Mouse (Mus musculus) embryo, embryonic 9.5 days (tissue): ENCODE data around the gene Pak1.

Source experiments
- DNase-seq: peaks from one replicate; pipeline ENCODE4 v3.0.0-alpha.2; 2017; ENCODE audit errors: extremely low spot score

Pak1 gene

GRCm38 (mm10) chr7:97788190-97788668 is at the start of gene Pak1:
Gene Pak1, plus strand, starts transcription at chr7:97788541.
- peak; percentile 92 for DNase-seq

- no peak for DNase-seq
Observed at GRCm38 (mm10) chr7:97740948-97741347, 47.4 kb upstream of the Pak1 start.

DNA sequence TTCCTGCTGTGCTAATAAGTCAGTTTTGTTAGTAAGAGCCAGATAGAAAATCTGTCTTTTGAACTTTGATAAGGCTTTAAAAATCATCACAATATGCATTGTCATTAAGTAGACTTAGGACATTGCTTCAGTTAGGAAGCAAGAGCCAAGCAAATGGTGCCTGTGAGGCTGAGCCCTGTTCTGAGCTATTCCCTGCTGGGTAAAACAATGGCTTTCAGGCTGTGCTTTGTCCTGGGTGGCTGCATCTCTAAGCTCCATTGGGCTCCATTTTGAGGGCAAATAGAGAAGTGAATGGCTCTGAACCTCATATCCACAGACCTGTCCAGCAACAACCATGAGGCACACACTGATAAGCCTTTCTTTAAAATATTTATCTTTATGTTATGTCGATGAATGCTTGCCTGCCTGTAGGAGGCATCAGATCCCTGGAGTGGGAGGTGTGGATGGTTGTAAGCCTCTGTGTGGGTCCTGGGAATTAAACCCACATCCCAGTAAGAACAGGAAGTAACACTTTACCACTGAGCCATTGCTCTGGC is 46.5 kb upstream of the Pak1 start:
- DNase-seq: no peak

GRCm38 (mm10) chr7:97745299-97745698 is 43.0 kb upstream of the Pak1 start:
- no peak for DNase-seq

DNA sequence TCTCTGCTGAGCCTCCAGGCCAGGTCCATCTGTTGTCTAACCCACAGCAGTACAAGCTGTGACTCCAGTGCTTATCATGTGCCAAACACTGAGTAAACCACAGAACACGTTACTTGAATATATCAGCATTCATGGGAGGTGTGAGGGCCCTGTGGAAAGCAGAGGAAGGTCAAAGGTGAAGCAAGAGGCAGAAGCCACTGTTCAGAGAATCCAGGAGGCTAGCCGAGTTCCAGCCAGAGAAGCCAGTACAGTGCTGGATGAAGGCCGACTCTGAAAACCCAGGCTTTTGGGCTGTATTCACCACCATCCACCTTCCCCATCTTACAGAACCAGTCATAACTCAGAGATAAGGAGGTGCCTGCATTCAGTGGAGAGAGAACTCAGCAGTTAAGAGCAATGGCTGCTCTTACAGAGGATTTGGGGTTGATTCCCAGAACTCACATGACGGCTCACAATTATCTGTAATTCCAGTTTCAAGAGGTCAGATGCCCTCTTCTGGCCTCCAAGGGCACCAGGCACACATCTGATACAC is 41.1 kb upstream of the Pak1 start:
- DNase-seq: no peak

DNA sequence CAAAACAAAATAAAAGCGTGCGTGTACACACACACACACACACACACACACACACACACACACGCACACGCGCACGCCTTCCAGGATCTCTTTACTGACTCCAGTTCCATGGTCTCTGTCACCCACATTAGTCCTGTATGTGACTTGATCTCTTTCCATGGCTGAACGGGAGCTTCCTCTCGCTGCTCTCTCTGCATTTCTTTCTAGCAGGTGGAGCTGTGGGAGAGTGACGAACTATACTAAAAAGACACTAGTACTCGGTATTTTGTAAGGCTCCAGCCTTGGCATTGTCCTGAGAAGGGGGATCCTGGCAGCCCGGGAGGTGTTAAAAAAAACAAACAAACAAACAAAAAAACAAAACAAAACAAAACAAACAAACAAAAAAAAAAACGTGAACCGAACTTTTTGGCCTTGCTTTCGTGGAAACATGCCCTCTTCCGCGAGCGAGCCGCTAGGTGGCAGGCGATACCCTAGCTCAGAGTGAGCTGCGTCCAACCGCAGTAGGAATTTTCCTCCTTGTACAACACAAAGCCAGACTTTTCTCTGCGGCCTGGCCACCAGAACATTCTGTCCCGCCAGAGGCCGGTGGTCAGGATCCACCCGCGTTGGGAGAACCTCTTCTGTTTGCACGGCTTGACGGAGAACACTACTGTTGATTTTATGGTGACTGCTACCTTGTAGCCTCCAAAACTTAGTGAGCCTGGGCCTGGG is 40.4 kb upstream of the Pak1 start:
- DNase-seq: peak; percentile 79

GRCm38 (mm10) chr7:97748527-97749206 is 39.7 kb upstream of the Pak1 start:
- DNase-seq: no peak

DNA sequence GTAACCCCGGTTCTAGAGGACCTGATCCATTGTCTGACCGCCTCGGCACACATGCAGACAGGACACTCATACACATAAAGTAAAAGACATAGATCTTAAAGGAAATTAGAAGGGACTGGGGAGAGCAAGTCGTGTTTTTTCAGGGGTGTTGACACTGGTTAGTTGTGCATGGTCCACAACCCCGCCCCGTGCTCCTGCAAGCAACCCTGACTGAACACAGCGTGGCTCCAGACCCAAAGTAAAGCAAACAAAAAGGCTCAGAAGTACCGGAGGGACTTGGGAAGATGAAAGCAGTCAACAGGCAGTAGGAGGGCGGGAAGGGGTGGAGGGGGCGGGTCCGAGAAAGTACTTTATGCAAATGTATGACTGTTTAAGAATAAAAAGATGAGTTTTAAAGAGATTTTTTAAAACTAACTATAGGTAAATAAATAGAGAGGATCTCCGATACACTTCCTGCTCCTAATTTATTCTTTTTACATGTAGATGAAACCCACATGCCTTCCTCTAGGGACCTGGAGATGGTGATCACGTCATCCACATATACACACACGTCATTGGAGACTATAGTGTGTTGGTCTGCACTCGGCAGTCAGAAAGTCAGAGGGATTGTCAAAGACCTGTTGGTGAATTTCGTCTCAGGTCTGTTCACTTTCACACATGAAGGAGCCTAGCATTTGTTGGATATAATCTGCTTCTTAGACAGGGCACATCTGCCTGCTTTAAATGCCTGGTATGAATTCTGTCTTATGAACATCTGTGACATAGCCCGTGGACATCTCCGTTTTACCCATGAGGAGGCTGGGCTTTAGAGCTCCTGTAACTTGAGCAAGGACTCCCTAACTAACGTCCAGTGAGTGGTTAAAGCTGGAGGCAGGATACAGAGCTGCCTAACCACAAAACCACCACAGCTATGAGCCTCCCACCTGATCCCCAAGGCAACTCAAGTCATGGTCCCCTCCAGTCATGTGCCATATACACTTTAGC is 38.8 kb upstream of the Pak1 start:
- no peak for DNase-seq

DNA sequence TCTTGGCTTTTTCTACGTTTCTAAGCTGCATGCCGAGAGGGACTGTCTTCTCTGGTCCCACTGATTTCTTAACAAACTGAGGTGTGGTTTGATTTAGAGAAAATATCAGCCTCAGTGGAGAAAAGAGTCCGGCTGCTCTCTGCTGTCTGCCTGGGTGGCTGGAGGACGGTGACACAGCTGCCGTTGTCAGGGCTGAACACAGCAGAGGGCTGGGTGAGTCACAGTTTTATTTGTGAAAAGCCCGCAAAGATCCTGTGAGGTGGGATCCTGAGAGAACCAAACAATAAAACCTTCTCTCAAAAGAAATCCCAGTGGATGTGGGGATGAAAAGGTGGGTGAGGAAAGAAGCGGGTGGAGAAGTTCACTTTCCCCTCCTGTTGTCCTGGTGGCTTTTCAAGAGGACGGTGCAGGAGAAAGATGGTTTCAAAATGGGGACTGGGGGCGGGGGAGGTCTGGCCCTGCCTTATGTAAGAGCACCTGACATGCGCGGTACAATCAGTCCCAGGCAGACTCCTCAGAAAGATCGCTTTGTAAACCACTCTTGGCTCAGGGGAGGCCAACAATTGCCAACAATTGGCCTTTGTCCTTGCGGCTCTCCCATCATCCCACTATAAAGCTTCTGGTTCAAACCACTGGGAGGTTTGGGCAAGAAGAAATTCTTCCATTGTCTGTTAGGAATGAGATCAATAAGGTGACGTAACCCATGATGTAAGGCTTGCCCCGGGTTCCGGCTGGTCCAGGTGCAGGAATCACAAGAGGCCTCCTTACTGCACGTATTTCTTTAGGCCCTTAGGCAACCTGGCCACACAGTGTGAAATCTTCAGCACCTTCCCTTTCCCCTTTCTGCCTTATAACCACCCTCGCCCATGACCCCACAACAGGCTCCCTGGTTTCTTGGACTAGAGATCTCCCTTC is 31.1 kb upstream of the Pak1 start:
- no peak for DNase-seq

DNA sequence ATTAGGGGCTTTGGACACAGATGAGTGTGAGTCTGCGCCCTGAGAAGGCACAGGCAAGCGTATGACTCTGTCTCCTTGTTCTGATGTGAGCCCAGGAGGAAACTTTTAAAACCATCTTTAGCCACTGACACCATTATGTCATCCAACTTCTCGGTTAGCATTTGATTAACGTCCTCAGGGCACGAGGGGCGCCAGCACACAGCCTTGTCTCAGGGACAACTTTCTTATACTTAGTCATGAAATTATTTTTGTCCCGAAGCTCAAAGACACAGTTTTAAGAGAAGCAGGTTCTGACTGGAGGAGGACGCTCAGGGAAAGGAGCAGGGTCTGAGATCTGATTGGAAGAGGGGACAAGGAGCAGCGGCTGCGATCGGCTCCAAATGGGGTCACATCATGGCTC is 23.8 kb upstream of the Pak1 start:
- DNase-seq: no peak

GRCm38 (mm10) chr7:97765181-97765962 is 23.0 kb upstream of the Pak1 start:
- DNase-seq: no peak

DNA sequence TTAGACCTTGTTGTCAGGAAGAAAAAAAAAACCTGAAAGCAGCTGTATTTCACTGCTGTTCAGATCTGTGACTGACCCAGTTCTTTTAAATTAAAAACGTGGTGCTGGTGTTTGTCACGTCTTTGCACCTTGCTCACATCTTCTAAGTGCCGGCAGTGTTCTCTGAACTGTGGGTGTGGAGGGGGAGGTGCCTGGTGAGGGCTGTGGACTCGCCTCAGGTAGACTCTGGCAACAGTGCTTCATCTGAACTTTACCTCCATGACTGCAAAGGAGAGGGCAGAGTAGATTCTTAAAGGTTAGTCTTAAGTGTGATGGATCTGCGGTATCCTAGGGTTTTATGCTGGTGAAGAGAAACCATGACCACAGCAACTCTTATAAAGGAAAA is 22.4 kb upstream of the Pak1 start:
- no peak for DNase-seq

GRCm38 (mm10) chr7:97766406-97767166 is 21.8 kb upstream of the Pak1 start:
- no peak for DNase-seq

- DNase-seq: no peak
Observed at GRCm38 (mm10) chr7:97767841-97768240, 20.5 kb upstream of the Pak1 start.

GRCm38 (mm10) chr7:97769020-97769419 is 19.3 kb upstream of the Pak1 start:
- no peak for DNase-seq

DNA sequence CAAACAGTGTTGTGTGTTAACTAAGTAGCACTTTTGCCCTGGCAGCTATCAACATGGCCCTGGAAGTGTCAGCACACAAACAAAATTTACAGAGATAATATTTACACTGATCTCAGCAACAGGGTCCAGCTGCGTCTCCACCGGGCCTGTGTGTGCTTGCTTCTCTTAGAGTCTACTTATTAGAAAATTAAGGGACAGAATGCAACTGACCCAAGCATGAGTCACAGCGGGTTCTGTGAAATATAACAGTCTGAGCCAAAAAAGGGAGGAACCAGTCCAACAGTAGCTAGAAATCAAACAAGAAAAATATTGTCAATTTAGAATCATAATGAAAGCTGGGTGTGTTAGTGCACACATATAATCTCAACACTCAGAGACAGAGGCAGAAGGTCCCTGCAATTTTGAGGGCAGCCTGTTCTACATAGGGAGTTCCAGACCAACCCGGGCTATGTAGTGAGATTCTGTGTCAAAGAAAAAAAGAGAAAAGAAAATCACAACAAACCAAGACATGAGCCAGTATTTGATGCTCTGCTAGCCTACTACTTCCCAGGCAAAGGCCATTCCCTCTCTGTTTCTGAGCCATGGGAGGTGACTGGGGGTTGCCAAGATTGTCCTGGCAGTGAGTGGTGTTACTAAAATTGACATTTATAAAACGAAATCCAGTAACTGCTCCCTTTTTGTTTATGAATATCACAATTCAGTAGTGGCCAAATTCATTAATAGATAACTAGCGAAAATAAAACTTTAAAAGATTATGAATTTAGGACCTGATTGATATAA is 17.3 kb upstream of the Pak1 start:
- DNase-seq: no peak

DNA sequence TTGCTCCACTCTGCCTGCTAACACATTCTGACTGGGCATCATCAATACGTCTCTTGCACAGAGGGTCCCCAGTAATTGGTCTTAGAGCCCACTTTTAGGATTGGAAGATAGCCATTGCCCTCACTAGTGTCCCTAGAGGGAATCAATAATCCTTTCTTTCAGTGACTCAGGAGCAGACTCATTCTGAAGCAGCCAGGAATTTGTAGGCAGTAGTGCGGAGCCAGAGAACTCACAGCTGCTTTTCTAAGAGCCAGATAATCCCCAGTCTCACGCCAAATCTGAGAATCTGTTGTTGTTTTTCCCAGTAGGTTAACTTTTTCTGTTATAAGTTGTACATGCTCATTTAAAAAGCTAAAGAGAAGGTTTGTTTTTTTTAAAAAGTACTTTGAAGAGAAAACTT is 13.0 kb upstream of the Pak1 start:
- no peak for DNase-seq

DNA sequence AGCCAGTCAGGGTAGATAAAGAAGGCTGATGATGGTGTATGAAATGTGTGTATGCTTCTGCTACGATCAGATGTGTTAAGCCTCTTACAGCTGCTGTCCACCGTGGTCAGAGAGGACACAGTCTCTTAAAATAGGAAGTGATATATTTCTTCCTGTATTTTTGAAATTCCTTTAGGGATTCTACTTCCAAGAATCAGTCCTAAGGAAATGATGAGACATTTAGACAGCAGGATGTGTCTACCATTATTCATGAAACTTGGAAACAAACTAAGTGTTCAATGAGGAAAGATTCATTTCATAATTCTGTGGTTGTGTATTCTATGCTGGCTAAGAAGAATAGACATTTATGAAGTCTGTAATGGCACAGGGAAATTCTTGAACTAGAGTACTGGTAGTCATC is 12.4 kb upstream of the Pak1 start:
- DNase-seq: no peak
